37 mouse cellular contexts compared by ENCODE assay signal in genomic region chr11:58890511-58890910, GRCm38 (mm10). TPM values are rescaled to one million over a fixed set of nuclear protein-coding genes. Genes with fewer than 3 reads are reported as not detected.
"Had no signal": no experiment of that assay in that cellular context is flagged by ENCODE, and none has a peak within 500 bp of the region (broad histone marks: within the 10 kb centered on the region; RNA-seq: fewer than 3 reads in every experiment).

No protein-coding gene starts in this region.

- H3K9me3 ChIP-seq: limb, embryonic 10.5 days; limb, embryonic 12.5 days; limb, embryonic 13.5 days; limb, embryonic 15.5 days; liver, embryonic 13.5 days; liver, embryonic 15.5 days; lung, embryonic 15.5 days; midbrain, embryonic 10.5 days; midbrain, embryonic 12.5 days; midbrain, embryonic 13.5 days; midbrain, embryonic 15.5 days had no signal

- DNase-seq: left cerebral cortex, postnatal 4 days; liver; liver, embryonic 13.5 days; liver, postnatal 0 days; lung, adult 18-20 months; lung, adult 2 months; lung, embryonic 14.5 days; lung, postnatal 10 days; lung, postnatal 14 days; lung, postnatal 36 days; lung, postnatal 4 days; midbrain, embryonic 14.5 days had no signal

- H3K27me3 ChIP-seq: limb, embryonic 12.5 days; limb, embryonic 13.5 days; limb, embryonic 15.5 days; liver, embryonic 12.5 days; liver, embryonic 13.5 days; liver, embryonic 15.5 days; lung, embryonic 15.5 days; megakaryocyte, embryonic 14.5 days; midbrain, embryonic 12.5 days; midbrain, embryonic 13.5 days; midbrain, embryonic 15.5 days had no signal

- H3K27ac ChIP-seq: limb, embryonic 10.5 days; limb, embryonic 12.5 days; limb, embryonic 13.5 days; limb, embryonic 15.5 days; liver, embryonic 12.5 days; liver, embryonic 13.5 days; liver, embryonic 14.5 days; liver, embryonic 15.5 days; lung, embryonic 15.5 days; macrophage; midbrain, embryonic 10.5 days; midbrain, embryonic 12.5 days; midbrain, embryonic 13.5 days; midbrain, embryonic 15.5 days had no signal

- H3K4me1 ChIP-seq: limb, embryonic 10.5 days; limb, embryonic 12.5 days; limb, embryonic 13.5 days; limb, embryonic 15.5 days; liver, embryonic 12.5 days; liver, embryonic 13.5 days; liver, embryonic 15.5 days; lung, embryonic 15.5 days; midbrain, embryonic 10.5 days; midbrain, embryonic 12.5 days; midbrain, embryonic 13.5 days; midbrain, embryonic 15.5 days had no signal

- H3K9ac ChIP-seq: limb, embryonic 12.5 days; limb, embryonic 13.5 days; limb, embryonic 15.5 days; liver, embryonic 12.5 days; liver, embryonic 13.5 days; liver, embryonic 14.5 days; liver, embryonic 15.5 days; liver, postnatal 0 days; lung, embryonic 14.5 days; lung, embryonic 15.5 days; midbrain, embryonic 12.5 days; midbrain, embryonic 13.5 days; midbrain, embryonic 15.5 days had no signal

- H3K4me3 ChIP-seq: limb, embryonic 10.5 days; limb, embryonic 12.5 days; limb, embryonic 13.5 days; limb, embryonic 15.5 days; liver, embryonic 12.5 days; liver, embryonic 13.5 days; liver, embryonic 15.5 days; lung, embryonic 15.5 days; megakaryocyte, embryonic 14.5 days; midbrain, embryonic 10.5 days; midbrain, embryonic 12.5 days; midbrain, embryonic 13.5 days; midbrain, embryonic 15.5 days; myocyte had no signal

RNA-seq across cellular contexts. Expression of gene Btnl10, which starts 27.2 kb away (rescaled TPM):
- total RNA-seq: left cerebral cortex, postnatal 14 days; left cerebral cortex, postnatal 25 days; left cerebral cortex, postnatal 36 days; liver, adult 2 months; monocyte, adult 5-6 weeks had no signal
- polyA plus RNA-seq: limb, embryonic 11.5 days; limb, embryonic 13.5 days; liver, adult 2 months; lung, embryonic 14.5 days; lung, embryonic 15.5 days; macrophage; midbrain, embryonic 10.5 days; midbrain, embryonic 11.5 days; midbrain, embryonic 12.5 days; midbrain, embryonic 13.5 days; midbrain, embryonic 15.5 days; midbrain, embryonic 16.5 days; midbrain, postnatal 0 days; myocyte; neural tube, embryonic 11.5 days had no signal
